Mouse (Mus musculus) cerebellum, adult (tissue): ENCODE measurements around the gene Olfr813.
"Not testable (repeated sequence)": the region's sequence is repeated elsewhere in the genome, so short reads cannot be mapped to it uniquely, and the experiment has no call there.

Experiments used
- ATAC-seq: cut with Nextera tagmentation; 2 replicates; pipeline ENCODE4 v1.9.2; 2017; ENCODE audit warnings: mild to moderate bottlenecking, moderate library complexity, mixed read lengths; ENCODE audit not compliant: insufficient number of reproducible peaks, low FRiP score, low TSS enrichment

Olfr813 gene

DNA sequence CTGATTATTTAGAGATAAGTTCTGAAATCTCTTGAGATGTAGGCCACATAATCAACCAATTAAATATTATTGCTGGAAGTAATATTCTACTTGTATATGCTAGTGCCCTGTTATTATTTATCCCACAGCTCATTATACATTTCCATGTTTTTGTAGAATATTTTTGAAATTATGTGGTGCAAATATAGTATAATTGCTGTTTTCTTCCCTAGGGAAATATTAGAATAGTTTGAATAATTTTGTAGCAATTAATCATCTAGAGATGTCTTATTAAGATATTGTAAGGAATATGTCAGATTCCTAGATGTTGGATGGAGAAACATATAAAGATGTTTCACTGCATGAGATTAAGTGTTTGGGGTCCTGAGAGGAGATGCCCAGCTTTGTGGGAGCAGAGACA is at the start of gene Olfr813:
Gene Olfr813, plus strand, starts transcription at position 301 of the 400 bp plus-strand sequence.
- ATAC-seq = no peak

- no peak for ATAC-seq
These were observed 9.2 kb upstream of the Olfr813 start, which contains the start of gene Olfr812 for GRCm38 (mm10) chr10:129845994-129846393. Olfr812 (minus strand) TSS chr10:129846094.

- no peak for ATAC-seq
These were observed 7.8 kb upstream of the Olfr813 start for GRCm38 (mm10) chr10:129847343-129847742.

GRCm38 (mm10) chr10:129879751-129880150 is 24.6 kb downstream of the Olfr813 start, which contains the start of gene Olfr814:
Olfr814 (minus strand) TSS chr10:129879851.
- not testable (repeated sequence) for ATAC-seq

DNA sequence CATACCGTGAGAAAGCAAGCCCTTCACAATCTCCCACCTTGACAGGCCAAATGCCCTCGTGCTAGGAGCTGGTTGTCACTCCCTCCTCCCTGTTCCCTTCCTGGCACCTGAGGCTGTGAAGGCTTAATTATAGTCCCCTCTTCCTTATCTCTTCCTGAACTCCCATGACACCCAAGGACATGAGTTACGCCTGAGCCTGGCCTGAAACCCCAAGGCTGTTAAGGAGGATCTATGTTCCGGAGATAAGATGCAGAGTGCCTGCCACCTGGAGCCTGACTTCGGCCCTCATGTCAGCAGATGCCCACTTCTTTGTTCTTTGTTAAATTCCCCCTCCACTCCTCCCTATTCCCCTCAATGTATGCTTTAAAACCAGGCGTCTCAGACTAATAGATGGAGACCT is 30.3 kb downstream of the Olfr813 start:
- ATAC-seq = not testable (repeated sequence)

- no peak for ATAC-seq
These were observed 30.8 kb downstream of the Olfr813 start for GRCm38 (mm10) chr10:129885934-129886333.

DNA sequence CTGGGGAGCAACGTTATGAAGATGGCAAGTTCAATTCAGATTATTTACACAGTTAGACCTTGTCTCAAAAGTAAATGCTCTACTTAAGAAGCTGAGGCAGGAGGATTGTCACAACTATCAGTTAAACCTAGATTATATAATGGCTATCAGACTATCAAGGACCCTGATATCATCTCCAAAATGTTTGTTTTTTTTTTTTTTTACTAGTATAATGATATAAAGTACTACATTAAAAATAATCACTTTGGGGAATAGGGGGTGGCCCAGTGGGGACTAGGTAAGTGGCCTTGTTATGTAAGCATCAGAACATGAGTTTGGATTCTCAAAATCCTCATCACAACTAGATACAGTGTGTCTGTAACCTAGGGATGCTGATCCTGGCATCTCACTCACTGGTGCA is 50.6 kb downstream of the Olfr813 start, which contains the start of gene Olfr815:
Gene Olfr815, minus strand, starts transcription at position 101 of the 400 bp plus-strand sequence.
- ATAC-seq = not testable (repeated sequence)
